Mouse (Mus musculus) testis, adult 2 months (tissue): ENCODE results near the gene Aldh3b3.

Experiments
- CTCF ChIP-seq: fragments of 200-500 bp; IDR thresholded peaks from 2 replicates; pipeline ENCODE4 v1.5.1; 2012; ENCODE audit warnings: low read depth, mild to moderate bottlenecking, inconsistent platforms, low read length, moderate library complexity; ENCODE audit not compliant: control insufficient read depth, insufficient read depth, insufficient replicate concordance
- POLR2A ChIP-seq: fragments of 200-500 bp; IDR thresholded peaks from 2 replicates; pipeline ENCODE4 v1.6.1; 2012; ENCODE audit warnings: low read depth, mild to moderate bottlenecking, inconsistent platforms, low read length, moderate library complexity; ENCODE audit not compliant: control insufficient read depth

GRCm38 (mm10) chr19:3964030-3964429 is 5.6 kb downstream of the Aldh3b3 start:
- TF ChIP-seq CTCF, result no peak
- TF ChIP-seq POLR2A, result no peak
